Mouse (Mus musculus) liver, adult 2 months (tissue): Measurements from ENCODE around the gene Kat5.

Source experiments
- CTCF ChIP-seq: fragments of 200-500 bp; IDR thresholded peaks from 2 replicates; pipeline ENCODE4 v1.5.1; 2011; ENCODE audit warnings: low read depth, low read length, control low read depth
- POLR2A ChIP-seq: fragments of 200-500 bp; IDR thresholded peaks from 2 replicates; pipeline ENCODE4 v1.6.1; 2011; ENCODE audit warnings: low read length, control low read depth; ENCODE audit not compliant: insufficient read depth; ENCODE audit errors: extremely low read depth

- TF ChIP-seq CTCF = no peak
- no peak for TF ChIP-seq POLR2A
These were observed 37.5 kb downstream of the Kat5 start for GRCm38 (mm10) chr19:5572331-5573125.
